Mouse (Mus musculus): Measurements from ENCODE around the gene Ndrg3. TPM values are rescaled to one million over a fixed set of nuclear protein-coding genes. Genes with fewer than 3 reads are reported as not detected.
"Not testable (repeated sequence)": the region's sequence is repeated elsewhere in the genome, so short reads cannot be mapped to it uniquely, and the experiment has no call there.

Ndrg3 gene
- polyA plus RNA-seq, 1 experiment from 2014 or later = 54.0 TPM

DNA sequence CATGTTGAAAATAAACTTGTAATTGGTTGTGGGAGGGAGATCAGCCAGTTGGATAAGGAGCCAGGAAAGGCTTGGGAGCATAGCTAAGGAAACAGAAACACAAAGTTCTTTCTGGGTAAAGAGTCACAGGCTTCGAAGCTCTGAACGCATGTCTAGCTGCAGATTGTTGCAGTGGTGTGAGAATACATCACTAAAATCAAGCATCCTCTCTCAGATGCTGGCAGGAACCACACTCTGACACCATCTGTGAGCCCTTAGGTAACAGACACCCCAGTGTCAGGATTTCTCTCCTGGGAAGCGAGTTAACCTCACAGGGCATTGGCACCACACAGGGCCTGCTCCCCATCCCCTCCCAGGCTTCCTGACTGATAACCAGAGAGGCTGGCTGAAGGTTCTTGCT, 76.3 kb downstream of the Ndrg3 start:
- ATAC-seq (ENCODE audit: insufficient number of reproducible peaks, low FRiP score, low TSS enrichment, low read depth) = no peak
- Histone ChIP-seq H3K9ac (no peak overlapping the region), H3K4me1 (no peaks in the 10 kb centered on the region), H3K36me3 (no peaks in the 10 kb centered on the region), H3K27me3 (no peaks in the 10 kb centered on the region), H3K9me3 (no peaks in the 10 kb centered on the region), H3K27ac (no peak overlapping the region), H3K4me3 (no peak overlapping the region), H3K4me2 (no peak overlapping the region)
- WGBS = 72% methylated on average over 3 of the region's 3 CpGs

DNA sequence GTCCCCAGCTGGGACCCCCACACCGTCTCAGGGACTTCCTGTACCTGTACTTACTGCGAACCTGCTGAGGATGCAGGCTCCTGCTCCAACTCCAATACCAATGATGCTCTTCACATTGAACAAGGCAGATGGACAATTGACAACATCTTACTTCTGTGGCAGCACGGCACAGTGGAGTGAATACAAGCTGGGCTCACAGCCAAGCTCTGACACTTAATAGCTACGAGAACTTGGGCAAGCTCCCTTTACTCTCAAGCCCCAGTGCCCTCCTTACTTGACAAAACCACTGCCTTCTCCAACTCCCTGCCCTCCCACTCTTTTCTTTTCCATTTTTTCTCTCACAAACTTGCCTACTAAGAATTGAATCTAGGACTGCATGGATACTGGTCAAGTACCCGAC, 78.7 kb downstream of the Ndrg3 start:
- Histone ChIP-seq H3K9ac (no peak overlapping the region), H3K27me3 (no peaks in the 10 kb centered on the region), H3K4me2 (no peak overlapping the region), H3K27ac (no peak overlapping the region), H3K4me1 (no peaks in the 10 kb centered on the region), H3K36me3 (no peaks in the 10 kb centered on the region), H3K4me3 (no peak overlapping the region), H3K9me3 (no peaks in the 10 kb centered on the region)
- WGBS = 54% methylated on average over 5 of the region's 5 CpGs
- no peak for ATAC-seq (ENCODE audit: insufficient number of reproducible peaks, low FRiP score, low TSS enrichment, low read depth)

DNA sequence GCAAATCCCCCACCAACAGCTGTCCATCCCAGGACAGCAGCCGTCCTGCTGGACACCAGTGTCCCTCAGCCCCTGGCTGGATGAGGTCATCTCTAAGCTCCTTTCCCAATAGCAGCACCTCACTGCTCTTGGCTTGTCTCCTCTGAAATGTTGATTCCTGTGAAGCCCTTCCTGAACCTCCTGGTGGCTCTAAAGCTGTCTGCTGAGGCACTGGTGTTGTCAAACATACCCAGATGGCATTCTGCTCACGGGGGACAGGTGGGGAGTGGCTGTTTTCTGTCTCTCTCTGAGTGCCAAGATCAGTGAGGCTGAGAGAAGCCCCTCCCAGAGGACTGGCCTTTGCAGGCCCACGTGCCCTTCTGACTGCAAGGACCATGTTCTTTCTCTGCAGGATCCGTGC, 85.9 kb downstream of the Ndrg3 start:
- not testable (repeated sequence) for H3K4me3 ChIP-seq; ATAC-seq (ENCODE audit: insufficient number of reproducible peaks, low FRiP score, low TSS enrichment, low read depth); H3K36me3 ChIP-seq; H3K27ac ChIP-seq; H3K4me2 ChIP-seq; H3K9me3 ChIP-seq; H3K27me3 ChIP-seq; H3K9ac ChIP-seq; H3K4me1 ChIP-seq
- WGBS = 27% methylated on average over 4 of the region's 4 CpGs

DNA sequence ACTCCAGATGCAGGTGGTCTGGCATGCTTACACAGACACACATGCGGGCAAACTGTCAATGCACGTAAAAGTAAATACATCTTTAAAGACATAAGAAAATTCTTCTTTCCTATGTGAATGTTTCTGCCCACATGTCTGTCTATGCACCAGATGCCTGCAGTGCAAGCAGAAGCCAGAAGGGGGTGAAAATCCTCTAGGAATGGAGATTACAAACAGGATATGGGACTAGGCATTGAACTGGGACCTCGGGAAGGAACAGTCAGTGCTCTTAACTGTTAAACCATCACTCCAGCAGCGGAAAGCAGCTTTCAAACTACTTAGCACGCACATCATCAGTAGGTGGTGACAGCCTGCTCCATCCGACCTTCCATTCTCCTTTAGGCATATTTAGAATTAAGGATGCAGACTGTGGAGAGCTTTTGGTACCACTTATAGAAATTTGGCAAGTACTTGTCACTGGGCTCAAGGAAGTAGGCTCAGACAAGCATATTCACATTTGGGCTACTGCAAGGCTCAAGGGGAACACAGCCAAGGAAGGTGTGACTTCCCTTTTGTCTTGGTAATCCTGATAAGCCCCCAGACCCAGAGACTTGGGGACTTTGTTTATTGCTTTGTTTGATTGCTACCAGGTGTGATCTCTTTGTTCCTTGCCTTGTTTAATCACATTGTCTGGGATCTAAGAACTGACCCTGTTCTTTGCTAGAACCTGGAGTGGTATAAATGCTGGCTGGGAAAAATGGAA, 86.7 kb downstream of the Ndrg3 start:
- H3K27ac ChIP-seq = no peak overlapping the region
- WGBS = 17% methylated on average over 6 of the region's 6 CpGs
- no peaks in the 10 kb centered on the region for H3K4me1 ChIP-seq
- no peak for ATAC-seq (ENCODE audit: insufficient number of reproducible peaks, low FRiP score, low TSS enrichment, low read depth)
- no peaks in the 10 kb centered on the region for H3K36me3 ChIP-seq
- no peak overlapping the region for H3K9ac ChIP-seq
- no peak overlapping the region for H3K4me3 ChIP-seq
- no peaks in the 10 kb centered on the region for H3K9me3 ChIP-seq
- H3K27me3 ChIP-seq = no peaks in the 10 kb centered on the region
- no peak overlapping the region for H3K4me2 ChIP-seq

GRCm38 (mm10) chr2:156903367-156903766, 88.5 kb downstream of the Ndrg3 start:
- ATAC-seq (ENCODE audit: insufficient number of reproducible peaks, low FRiP score, low TSS enrichment, low read depth) = no peak
- Histone ChIP-seq H3K4me3 (no peak overlapping the region), H3K36me3 (no peaks in the 10 kb centered on the region), H3K27me3 (no peaks in the 10 kb centered on the region), H3K27ac (no peak overlapping the region), H3K4me2 (no peak overlapping the region), H3K4me1 (no peaks in the 10 kb centered on the region), H3K9me3 (no peaks in the 10 kb centered on the region), H3K9ac (no peak overlapping the region)
- 17% methylated on average over 2 of the region's 2 CpGs for WGBS

DNA sequence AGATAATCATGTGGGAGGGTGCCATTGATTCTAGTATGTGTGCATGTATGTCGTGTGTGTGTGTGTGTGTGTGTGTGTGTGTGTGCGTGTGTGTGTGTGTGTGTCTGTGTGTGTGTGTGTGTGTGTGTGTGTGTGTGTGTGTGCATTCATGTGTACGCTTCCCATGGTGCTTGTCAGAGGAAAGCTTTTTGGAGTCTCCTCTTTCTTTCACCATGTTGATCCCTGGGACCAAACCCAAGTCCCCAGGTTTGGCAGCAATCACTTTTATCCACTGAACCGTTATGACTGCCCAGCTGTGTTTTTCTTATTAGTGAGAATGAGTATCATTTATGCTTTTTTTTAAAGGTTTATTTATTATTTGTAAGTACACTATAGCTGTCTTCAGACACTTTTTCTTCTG, 89.4 kb downstream of the Ndrg3 start:
- ATAC-seq (ENCODE audit: insufficient number of reproducible peaks, low FRiP score, low TSS enrichment, low read depth); H3K36me3 ChIP-seq; H3K4me1 ChIP-seq; H3K9me3 ChIP-seq; H3K9ac ChIP-seq; H3K4me2 ChIP-seq; H3K27ac ChIP-seq; H3K4me3 ChIP-seq; H3K27me3 ChIP-seq: not testable (repeated sequence)
- WGBS = 71% methylated on average over 3 of the region's 4 CpGs

- WGBS = 74% methylated on average over 6 of the region's 6 CpGs
- Histone ChIP-seq H3K27me3 (no peaks in the 10 kb centered on the region), H3K4me3 (no peak overlapping the region), H3K4me1 (no peaks in the 10 kb centered on the region), H3K4me2 (no peak overlapping the region), H3K9ac (no peak overlapping the region), H3K27ac (no peak overlapping the region), H3K36me3 (no peaks in the 10 kb centered on the region), H3K9me3 (no peaks in the 10 kb centered on the region)
- no peak for ATAC-seq (ENCODE audit: insufficient number of reproducible peaks, low FRiP score, low TSS enrichment, low read depth)
Observed at GRCm38 (mm10) chr2:156901883-156902282, 90.0 kb downstream of the Ndrg3 start.

DNA sequence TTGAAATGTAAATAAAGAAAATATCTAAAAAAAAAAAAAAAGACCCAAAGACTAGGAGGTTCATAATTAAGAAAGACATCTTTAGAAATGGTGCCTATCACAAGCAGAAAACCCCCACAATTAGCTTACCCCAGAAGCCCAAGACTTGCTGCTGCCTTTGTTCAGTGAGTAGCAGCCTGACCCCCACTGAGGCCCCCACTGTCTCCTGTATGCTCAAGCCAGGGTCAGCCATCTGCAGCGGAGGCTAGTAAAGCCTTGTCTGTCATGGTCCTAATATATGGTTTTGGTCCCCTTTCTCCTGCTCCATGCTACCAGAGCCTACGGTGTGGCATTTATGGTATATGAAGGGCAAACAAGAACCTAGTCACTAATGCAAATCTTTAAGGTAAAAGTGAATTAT, 90.5 kb downstream of the Ndrg3 start:
- Histone ChIP-seq H3K9ac (no peak overlapping the region), H3K4me2 (no peak overlapping the region), H3K27me3 (no peaks in the 10 kb centered on the region), H3K27ac (no peak overlapping the region), H3K4me3 (no peak overlapping the region), H3K4me1 (no peaks in the 10 kb centered on the region), H3K36me3 (no peaks in the 10 kb centered on the region), H3K9me3 (no peaks in the 10 kb centered on the region)
- no peak for ATAC-seq (ENCODE audit: insufficient number of reproducible peaks, low FRiP score, low TSS enrichment, low read depth)
- WGBS = 78% methylated on average over 2 of the region's 2 CpGs

DNA sequence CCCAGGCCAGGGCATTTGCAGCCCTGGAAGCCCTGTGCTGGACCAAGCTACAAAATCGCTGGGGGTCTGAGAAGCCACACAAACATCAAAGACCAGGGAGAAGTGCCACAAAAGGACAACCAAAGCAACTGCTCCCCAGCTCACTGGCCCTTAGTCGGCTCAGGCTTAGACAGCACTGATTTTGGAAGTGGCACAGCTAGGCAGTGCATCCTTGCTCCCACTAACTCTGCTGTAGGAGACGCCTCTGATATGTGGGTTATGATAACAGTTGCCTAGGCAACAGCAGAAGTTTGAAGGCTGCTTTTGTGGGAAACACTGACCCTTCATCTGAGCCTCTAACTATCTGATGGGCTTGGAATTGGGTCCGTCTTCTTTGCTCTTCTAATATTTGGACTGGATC, 92.7 kb downstream of the Ndrg3 start:
- no peaks in the 10 kb centered on the region for H3K4me1 ChIP-seq
- H3K27me3 ChIP-seq = no peaks in the 10 kb centered on the region
- H3K9ac ChIP-seq = no peak overlapping the region
- no peaks in the 10 kb centered on the region for H3K36me3 ChIP-seq
- no peaks in the 10 kb centered on the region for H3K9me3 ChIP-seq
- 71% methylated on average over 4 of the region's 4 CpGs for WGBS
- H3K27ac ChIP-seq = no peak overlapping the region
- no peak overlapping the region for H3K4me3 ChIP-seq
- ATAC-seq (ENCODE audit: insufficient number of reproducible peaks, low FRiP score, low TSS enrichment, low read depth) = no peak
- no peak overlapping the region for H3K4me2 ChIP-seq

DNA sequence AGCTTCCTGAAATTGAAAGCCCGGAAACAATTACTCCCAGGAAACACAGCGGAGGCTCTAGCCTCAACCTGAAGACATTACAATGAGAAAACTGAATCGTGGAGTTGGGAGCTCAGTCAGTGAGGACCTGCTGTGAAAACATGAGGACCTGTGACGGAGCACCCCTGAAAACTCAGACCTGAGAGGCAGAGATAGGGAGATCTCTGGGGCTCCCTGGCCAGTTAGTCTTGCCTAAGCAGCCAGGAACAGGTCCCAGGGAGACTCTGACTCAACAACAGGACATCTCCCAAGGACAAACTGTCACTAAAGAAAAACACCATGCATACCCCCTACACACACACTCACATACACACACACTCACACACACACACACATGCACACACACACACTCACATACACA, 93.5 kb downstream of the Ndrg3 start:
- H3K9ac ChIP-seq = no peak overlapping the region
- H3K4me2 ChIP-seq = no peak overlapping the region
- H3K4me3 ChIP-seq = no peak overlapping the region
- WGBS = 71% methylated on average over 4 of the region's 4 CpGs
- no peaks in the 10 kb centered on the region for H3K27me3 ChIP-seq
- ATAC-seq (ENCODE audit: insufficient number of reproducible peaks, low FRiP score, low TSS enrichment, low read depth) = no peak
- no peaks in the 10 kb centered on the region for H3K36me3 ChIP-seq
- H3K9me3 ChIP-seq = no peaks in the 10 kb centered on the region
- H3K4me1 ChIP-seq = no peaks in the 10 kb centered on the region
- H3K27ac ChIP-seq = no peak overlapping the region

- 77% methylated on average over 9 of the region's 9 CpGs for WGBS
Observed at GRCm38 (mm10) chr2:156897034-156897433, 94.8 kb downstream of the Ndrg3 start.

GRCm38 (mm10) chr2:156896384-156896914, 95.4 kb downstream of the Ndrg3 start:
- Histone ChIP-seq H3K27ac (no peak overlapping the region), H3K4me2 (no peak overlapping the region), H3K9me3 (no peaks in the 10 kb centered on the region), H3K27me3 (no peaks in the 10 kb centered on the region), H3K36me3 (no peaks in the 10 kb centered on the region), H3K4me1 (no peaks in the 10 kb centered on the region), H3K4me3 (no peak overlapping the region), H3K9ac (no peak overlapping the region)
- no peak for ATAC-seq (ENCODE audit: insufficient number of reproducible peaks, low FRiP score, low TSS enrichment, low read depth)
- WGBS = 67% methylated on average over 9 of the region's 9 CpGs

More at GRCm38 (mm10) chr2:156897034-156897433, 94.8 kb downstream of the Ndrg3 start:
- no peaks in the 10 kb centered on the region for H3K36me3 ChIP-seq
- H3K4me1 ChIP-seq = no peaks in the 10 kb centered on the region
- H3K9me3 ChIP-seq = no peaks in the 10 kb centered on the region
- no peak overlapping the region for H3K4me3 ChIP-seq
- H3K27me3 ChIP-seq = no peaks in the 10 kb centered on the region
- H3K9ac ChIP-seq = no peak overlapping the region
- H3K27ac ChIP-seq = no peak overlapping the region
- ATAC-seq (ENCODE audit: insufficient number of reproducible peaks, low FRiP score, low TSS enrichment, low read depth) = no peak
- H3K4me2 ChIP-seq = no peak overlapping the region
